Mouse (Mus musculus) urinary bladder, adult 18-20 months (tissue): ENCODE results near the gene Slc25a12.

Experiments used
- DNase-seq, 2 experiments: peaks; one replicate each; pipeline ENCODE4 v3.0.0; 2022; ENCODE audit warnings: low spot score in 2 of 2, mixed read lengths in 2 of 2

Slc25a12 gene

GRCm38 (mm10) chr2:71309726-71310125 lies 57.8 kb downstream of the Slc25a12 start:
- no peak for DNase-seq

GRCm38 (mm10) chr2:71306357-71306756 lies 61.2 kb downstream of the Slc25a12 start:
- no peak for DNase-seq

- DNase-seq: no peak
Measured at GRCm38 (mm10) chr2:71304821-71305220, 62.7 kb downstream of the Slc25a12 start.

GRCm38 (mm10) chr2:71303221-71303620 lies 64.3 kb downstream of the Slc25a12 start:
- no peak for DNase-seq

GRCm38 (mm10) chr2:71302156-71302663 lies 65.3 kb downstream of the Slc25a12 start:
- DNase-seq: no peak

- DNase-seq: no peak
Measured at GRCm38 (mm10) chr2:71298729-71299128, 68.8 kb downstream of the Slc25a12 start.

GRCm38 (mm10) chr2:71297501-71297900 lies 70.0 kb downstream of the Slc25a12 start:
- no peak for DNase-seq

GRCm38 (mm10) chr2:71295844-71296243 lies 71.7 kb downstream of the Slc25a12 start:
- no peak for DNase-seq

GRCm38 (mm10) chr2:71294489-71294888 lies 73.1 kb downstream of the Slc25a12 start:
- DNase-seq: no peak

- DNase-seq: no peak
Measured at GRCm38 (mm10) chr2:71293983-71294382, 73.6 kb downstream of the Slc25a12 start.

- no peak for DNase-seq
Measured at GRCm38 (mm10) chr2:71291566-71291965, 76.0 kb downstream of the Slc25a12 start.

- DNase-seq: peak in 1 of 2 experiments; percentile 33
Measured at GRCm38 (mm10) chr2:71290107-71290775, 77.3 kb downstream of the Slc25a12 start.

- DNase-seq: no peak
Measured at GRCm38 (mm10) chr2:71281981-71282380, 85.6 kb downstream of the Slc25a12 start.

- peak in 1 of 2 experiments; percentile 21 for DNase-seq
Measured at GRCm38 (mm10) chr2:71278791-71279775, 88.5 kb downstream of the Slc25a12 start.

GRCm38 (mm10) chr2:71275734-71276133 lies 91.8 kb downstream of the Slc25a12 start:
- DNase-seq: no peak

GRCm38 (mm10) chr2:71273955-71274679 lies 93.4 kb downstream of the Slc25a12 start:
- peak in 1 of 2 experiments; percentile 55 for DNase-seq

- DNase-seq: no peak
Measured at GRCm38 (mm10) chr2:71270085-71270484, 97.5 kb downstream of the Slc25a12 start.

GRCm38 (mm10) chr2:71269332-71269731 lies 98.2 kb downstream of the Slc25a12 start:
- no peak for DNase-seq

GRCm38 (mm10) chr2:71268691-71269090 lies 98.9 kb downstream of the Slc25a12 start:
- DNase-seq: no peak

- no peak for DNase-seq
Measured at GRCm38 (mm10) chr2:71264585-71264984, 103.0 kb downstream of the Slc25a12 start.

- no peak for DNase-seq
Measured at GRCm38 (mm10) chr2:71256581-71256980, 111.0 kb downstream of the Slc25a12 start.

- DNase-seq: no peak
Measured at GRCm38 (mm10) chr2:71254836-71255235, 112.7 kb downstream of the Slc25a12 start.
